Mouse (Mus musculus) kidney, embryonic 16.5 days (tissue): ENCODE results near the gene Unc13b. TPM values are rescaled to one million over a fixed set of nuclear protein-coding genes. Genes with fewer than 3 reads are reported as not detected.

Experiments used
- polyA plus RNA-seq: library from polyadenylated mRNA; unstranded; fragments of >200 nt; fragmentation: Nextera tagmentation; extraction: Ambion mirVana; gene quantifications from 2 replicates; pipeline ENCODE4 v1.2.1, GENCODE M21; 2015

Unc13b gene
- polyA plus RNA-seq, 1 experiment from 2014 or later = 6.8 TPM

Other genes starting within 250 kb of the Unc13b start
- not detected in 2 replicates for gene Fam205a1, start 205.1 kb upstream of the Unc13b start, polyA plus RNA-seq
- gene Gm12394, start 202.2 kb upstream of the Unc13b start, polyA plus RNA-seq = 0.06 and 0.14 TPM in 2 replicates
- gene Fam205c, start 184.7 kb upstream of the Unc13b start, polyA plus RNA-seq = 0.17 and 0.28 TPM in 2 replicates
- gene Phf24, start 142.3 kb upstream of the Unc13b start, polyA plus RNA-seq = 0.44 and 0.79 TPM in 2 replicates
- gene Dnajb5, start 109.1 kb upstream of the Unc13b start, polyA plus RNA-seq = 7.3 and 7.5 TPM in 2 replicates
- 0.39 and 1.7 TPM in 2 replicates for gene 1700022I11Rik, start 89.3 kb upstream of the Unc13b start, polyA plus RNA-seq
- gene Vcp, start 58.4 kb upstream of the Unc13b start, polyA plus RNA-seq = 560 and 578 TPM in 2 replicates
- 19.5 and 20.6 TPM in 2 replicates for gene Fancg, start 48.4 kb upstream of the Unc13b start, polyA plus RNA-seq
- 29.8 and 32.2 TPM in 2 replicates for gene Pigo, start 33.1 kb upstream of the Unc13b start, polyA plus RNA-seq
- 363 and 374 TPM in 2 replicates for gene Stoml2, start 27.2 kb upstream of the Unc13b start, polyA plus RNA-seq
- 11.7 and 12.9 TPM in 2 replicates for gene Fam214b, start 12.7 kb upstream of the Unc13b start, polyA plus RNA-seq
- gene Atp8b5, start 208.2 kb downstream of the Unc13b start, polyA plus RNA-seq = 0.66 and 0.77 TPM in 2 replicates